Mouse (Mus musculus) induced T-regulatory cell, adult 2 months (primary cell): ENCODE results near the gene Fbxw10.

Experiments
- DNase-seq: peaks from one replicate; pipeline ENCODE4 v3.0.0-alpha.2; 2012; ENCODE audit warnings: low read depth

The Fbxw10 gene

DNA sequence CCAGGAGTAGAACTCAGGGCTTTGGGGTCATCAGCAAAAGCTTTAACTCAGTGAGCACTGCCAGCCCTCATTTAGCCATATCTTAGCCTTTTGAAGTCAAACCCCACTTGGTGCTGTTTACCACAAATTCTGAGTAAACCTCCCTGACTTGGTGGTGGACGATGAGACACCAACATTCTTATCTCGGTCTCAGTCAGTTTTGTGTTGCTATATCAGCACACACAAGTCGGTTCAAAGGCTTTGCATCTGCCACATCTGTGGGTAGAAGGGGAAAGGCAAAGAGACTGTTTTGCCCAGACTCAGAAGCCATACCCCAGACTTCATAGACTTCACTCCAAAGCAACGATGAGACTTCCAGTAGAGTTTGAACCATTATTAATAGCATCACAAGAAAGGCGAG, 2.3 kb upstream of the Fbxw10 start:
- no peak for DNase-seq

DNA sequence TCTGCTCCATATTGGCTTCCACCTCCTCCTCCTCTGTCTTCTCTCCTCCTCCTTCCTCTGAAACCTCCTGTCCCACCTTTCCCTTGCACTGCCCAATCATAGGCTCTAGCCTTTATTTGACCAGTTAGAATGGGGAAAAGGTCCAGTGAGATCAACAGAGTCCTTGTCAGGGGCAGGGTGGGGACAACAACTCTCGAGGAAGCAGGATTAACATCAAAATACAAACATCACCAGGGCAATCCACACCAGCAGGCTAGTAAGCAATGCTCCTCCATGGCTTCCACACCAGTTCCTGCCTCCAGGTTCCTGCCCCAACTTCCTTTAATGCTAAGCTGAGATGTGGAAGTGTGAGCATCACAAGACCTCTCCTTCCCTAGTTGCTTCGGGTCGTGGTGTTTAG, 1.1 kb upstream of the Fbxw10 start:
- DNase-seq = no peak

DNA sequence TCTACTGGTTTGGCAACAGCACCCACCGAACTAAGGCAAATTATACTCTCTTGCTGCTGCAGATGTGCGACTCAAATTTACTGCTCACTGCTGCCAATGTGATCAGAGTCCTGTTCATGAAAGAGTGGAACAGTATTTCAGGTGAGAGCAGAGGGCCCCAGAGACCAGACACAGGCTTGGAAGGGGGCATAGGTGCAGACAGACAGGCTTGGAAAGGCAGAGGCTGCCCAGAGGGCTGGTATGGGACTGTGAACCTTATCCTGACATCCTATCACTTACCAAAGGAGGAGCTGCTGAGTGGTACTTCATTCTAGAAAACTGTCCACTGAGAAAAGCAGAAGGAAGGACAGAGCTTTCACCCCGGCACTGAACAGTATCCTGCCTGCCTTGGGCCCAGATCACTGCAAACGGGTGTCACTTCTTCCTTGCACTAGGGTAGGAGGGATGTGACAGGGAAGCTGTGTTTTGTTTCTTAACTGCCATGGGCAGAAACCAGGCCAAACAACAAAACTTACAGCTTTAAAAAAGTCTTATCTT, 854 bp downstream of the Fbxw10 start:
- no peak for DNase-seq

DNA sequence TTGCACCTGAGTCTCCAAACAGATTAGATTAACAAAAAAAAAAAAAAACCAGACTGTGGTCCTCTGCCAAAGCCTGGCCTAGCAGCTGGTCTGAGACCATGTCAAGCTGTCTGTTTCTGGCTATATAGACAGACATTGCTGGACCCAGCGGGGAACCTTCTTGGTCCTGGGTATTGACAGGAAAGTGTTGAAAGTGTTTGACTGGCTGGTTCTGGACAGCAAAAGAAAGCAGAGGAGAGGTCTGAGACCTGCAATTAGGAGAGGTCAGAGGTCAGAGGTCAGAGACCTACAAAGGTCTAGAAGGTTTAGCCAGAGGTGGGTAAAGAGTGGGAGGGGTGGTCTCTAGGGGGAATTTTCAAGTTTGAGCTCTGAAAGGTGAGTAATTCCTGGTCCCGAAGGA, 1.4 kb downstream of the Fbxw10 start:
- DNase-seq = no peak

DNA sequence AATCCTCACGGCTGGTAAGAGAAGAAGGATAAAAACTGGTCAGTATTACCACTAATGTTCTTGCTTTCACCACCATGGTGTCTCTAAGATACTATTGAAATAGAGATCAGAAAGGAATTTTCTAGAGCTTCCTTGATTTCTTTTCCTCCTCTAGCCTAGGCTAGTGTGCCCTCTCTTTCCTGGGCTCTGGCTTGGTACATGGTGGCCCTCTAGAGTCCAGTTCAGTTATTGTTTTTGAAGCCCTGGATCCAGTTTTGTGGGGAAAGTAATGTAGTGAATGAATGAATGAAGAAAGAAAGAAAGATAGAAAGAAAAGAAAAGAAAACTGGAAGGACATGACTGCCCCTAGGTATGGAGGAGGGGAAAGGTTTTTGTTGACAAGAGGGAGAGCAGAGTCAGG, 4.3 kb downstream of the Fbxw10 start:
- peak; percentile 13 for DNase-seq

DNA sequence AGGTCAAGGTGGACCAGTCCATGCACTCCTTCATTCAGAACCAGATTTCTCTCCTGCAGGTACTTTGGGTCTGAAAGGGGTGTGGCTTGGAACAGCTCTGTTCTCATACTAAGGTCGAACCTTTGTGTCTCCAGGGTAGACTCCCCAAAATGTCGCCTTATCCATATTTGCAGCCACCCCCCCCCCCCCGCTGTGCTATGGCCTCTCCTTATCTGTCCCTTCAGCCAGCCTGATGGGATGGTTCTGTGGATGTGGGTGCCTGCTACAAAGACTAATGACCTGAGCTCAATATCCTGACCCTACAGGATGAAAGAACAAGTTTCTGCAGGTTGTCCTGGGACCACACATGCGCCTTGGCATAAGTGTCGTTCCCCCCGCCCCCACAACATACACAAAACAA, 6.5 kb downstream of the Fbxw10 start:
- DNase-seq = no peak

DNA sequence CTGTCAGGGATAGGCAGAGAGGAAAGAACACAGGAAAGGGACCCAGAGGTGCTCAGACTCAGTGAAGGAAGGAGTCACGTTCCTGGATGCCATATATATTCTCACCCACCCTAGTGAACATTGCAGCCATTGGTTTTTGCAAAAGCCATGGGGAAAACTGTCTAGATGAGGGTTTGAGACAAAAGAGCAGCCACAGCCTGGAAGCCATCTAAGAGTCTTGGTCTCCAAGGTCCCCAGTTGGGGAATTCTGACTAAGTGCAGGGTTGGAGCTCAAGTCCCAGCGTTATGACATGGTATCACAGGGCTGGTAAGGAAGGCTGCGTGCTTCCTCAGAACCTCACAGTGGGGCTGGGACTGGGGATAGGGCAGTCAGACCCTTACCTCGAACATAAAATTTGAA, 18.7 kb downstream of the Fbxw10 start:
- DNase-seq = no peak

DNA sequence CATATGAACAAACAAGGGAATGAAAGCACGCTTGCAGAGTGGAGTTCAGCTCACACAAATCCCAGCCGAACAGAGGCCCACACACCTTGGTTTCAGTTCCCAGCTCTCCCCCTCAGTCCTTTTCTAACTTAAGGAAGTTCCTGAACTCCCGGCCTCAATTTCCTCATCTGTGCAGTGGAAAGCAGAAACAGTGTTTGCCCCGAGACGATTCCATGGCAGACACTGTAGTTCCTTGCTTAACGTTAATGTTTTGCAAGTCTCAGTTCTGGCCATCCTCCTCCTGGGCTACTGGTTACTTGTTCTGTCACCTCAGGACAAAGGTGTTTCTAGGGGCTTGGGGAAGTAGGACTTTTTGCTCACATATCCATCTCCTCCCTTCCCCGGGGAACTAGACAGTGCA, 19.8 kb downstream of the Fbxw10 start:
- DNase-seq = no peak

DNA sequence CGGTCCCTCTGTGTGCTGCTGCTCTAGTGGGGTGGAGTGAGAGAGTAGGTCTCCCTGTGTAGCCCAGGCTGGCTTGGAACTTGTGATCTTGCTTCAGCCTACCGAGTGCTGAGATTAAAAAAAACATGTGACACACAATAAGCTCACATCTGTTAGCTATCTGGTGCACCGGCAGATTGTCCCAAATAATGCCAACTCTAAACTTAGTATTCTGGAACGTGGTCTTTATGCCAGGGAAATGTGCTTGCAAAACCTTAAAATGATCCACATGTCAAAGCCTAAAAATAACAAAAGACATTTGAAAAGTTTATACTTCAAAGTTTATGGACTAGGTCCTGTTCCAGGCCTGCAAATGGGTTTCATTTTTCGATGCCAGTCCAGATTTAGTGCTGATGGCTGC, 22.3 kb downstream of the Fbxw10 start:
- no peak for DNase-seq

DNA sequence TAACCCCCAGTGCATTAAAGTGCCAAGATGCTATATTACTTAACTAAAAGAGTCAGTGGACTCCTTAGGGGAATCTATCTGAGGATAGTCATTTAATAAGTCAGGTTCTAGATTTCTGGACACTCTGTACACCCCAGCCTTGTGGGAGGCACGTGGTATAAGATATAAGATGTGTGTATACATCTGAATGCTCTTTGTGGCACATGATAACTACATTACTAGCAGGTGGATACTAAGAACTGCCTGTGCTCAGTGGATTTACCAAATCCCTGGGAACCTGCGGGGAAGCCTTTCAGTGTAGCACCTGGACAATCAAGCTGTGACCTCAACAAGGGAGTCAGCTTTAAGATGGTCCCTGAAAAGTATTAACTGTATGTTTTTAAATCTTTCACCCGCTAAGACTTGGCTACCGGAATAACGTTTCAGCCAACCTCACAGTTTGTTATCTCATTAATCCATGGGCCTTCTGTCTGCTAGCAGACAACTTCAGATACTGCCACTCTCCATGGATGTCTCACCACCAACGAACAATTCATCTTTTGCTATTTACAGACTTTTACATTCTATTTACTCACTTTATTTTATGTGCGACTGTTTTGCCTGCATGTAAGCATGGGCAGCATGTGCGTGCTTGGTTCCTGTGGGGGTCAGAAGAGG, 23.0 kb downstream of the Fbxw10 start:
- DNase-seq = no peak

DNA sequence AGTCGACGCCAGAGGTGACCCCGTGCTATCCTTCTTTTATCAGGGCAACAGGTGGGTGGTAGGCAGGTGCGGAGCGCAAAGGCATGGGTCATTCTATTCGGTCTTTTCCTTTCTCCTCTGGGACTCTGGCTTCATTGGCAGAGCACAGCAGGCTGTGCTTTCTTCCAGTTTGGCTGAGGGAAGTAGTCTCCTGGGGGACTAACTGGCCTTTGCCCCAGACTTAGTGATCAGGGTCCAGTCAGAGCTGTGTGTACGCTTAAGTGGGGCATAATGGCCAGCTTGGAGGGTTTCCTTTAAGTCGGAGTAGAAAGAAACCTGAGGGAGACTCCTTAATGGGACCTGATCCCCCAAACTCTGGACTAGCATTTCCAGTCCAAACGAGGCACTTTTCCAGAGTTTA, 26.6 kb downstream of the Fbxw10 start:
- DNase-seq = no peak

DNA sequence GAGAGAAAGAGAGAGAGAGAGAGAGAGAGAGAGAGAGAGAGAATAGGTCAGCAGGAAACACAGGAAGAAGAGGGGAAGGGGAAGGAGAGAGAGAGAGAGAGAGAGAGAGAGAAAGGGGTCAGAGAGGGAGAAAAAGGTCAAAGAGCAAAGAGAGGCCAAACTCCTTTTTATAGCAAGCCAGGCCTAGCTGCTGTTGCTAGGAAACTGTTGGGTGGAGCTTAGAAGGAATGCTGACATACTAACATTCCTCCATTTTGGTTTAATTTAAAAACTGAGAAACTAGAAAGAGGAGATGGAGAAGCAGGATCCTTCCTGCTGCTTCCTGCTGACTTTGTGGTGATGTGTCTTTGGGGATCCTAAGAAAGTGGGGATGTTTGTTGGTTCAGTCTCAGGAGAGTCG, 28.8 kb downstream of the Fbxw10 start:
- DNase-seq = peak; percentile 38

DNA sequence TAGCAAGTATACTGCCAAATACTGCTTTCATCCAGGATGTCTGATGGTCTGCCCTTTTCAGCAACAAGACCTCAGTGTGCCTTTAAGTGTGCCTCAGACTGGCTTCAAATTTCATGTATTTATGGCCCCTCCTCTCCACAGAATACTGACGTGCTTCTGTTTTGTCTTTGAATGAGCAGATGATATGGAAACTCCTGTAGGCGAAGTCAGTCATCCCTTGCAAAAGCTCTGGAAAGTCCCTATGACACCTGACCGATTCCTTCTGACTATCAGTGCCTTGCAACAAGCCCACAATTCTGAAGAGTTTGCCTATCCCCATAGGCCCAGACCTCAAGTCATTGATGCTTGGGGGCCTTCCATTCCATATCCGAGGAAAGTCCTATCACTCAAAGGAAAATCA, 29.6 kb downstream of the Fbxw10 start:
- peak; percentile 63 for DNase-seq

DNA sequence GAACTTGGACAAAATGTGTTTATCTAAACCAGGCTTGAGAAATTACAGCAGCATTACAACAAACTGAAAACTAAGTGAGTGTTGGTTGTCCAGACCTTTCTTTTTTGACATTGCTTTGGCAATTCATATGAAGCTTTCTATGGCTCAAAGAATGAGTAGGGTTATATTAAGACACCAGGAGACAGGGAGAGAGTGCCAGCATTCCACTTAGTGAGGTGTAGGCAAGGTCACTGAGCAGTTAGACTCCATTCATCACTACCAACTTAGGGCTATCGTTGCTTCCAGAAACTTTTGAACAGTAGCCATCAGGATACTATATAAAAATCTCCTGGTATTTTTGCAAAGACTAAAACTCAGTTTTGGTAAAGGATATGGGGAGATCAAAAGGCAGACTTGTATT, 30.5 kb downstream of the Fbxw10 start:
- DNase-seq = no peak

DNA sequence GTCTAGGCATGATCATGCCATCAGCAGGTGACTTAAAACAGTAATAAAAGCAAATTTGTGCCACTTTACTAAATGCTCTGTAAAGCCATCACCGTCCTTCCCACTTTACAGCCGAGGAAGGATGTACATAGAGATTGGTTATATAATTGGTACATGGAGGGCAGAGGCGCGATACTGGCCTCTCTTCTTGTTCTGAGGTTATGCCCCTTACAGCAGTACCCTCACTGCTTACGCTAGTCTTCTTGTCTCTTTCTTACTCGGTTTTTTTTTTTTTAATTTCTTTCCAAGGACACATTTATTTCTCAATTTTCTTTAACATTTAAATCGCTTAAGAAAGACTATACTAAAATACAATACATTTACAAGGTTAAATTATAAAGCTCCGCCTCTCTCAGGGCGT, 31.9 kb downstream of the Fbxw10 start:
- DNase-seq = no peak

DNA sequence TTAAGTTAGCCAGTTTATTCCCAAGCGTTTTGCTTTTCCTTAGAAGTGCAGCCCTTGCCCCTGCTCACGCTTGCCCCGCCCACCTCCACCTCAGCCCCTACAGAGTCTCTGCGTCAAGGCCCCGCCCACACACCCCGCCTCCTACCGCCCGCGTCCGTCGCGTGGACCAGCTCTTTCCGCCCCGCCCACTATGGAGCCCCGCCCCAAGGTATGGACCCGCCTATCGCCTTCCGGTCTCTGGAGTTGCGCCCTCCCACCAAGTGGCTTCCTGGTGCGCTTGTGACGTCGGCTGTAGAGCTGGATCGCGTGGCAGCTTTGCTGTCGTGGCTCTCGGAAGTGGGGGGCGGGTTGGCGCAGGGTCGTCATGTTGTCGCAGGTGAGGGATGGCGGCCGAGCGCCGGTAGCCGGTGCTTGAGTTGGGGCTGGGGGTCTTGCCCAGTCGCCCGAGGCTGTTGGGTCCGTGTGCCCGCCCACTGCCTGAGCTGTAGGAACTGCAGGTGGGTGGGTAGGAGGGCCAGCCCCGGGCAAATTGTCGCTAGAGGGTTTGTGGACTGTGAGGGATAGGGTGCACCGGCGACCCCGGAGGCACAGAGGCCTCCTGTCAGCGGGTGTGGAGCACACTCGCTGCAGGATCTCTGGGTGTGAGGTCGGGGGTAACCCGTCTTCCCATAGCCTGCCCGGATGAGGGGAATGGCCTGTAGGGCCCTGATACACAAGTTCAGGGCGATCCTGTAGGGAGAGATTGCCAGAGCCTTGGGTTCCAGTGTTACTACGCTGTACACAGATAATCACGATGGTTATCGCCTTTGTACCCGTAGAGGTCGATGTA, 32.6 kb downstream of the Fbxw10 start, which contains the start of gene Tvp23b:
TSS of gene Tvp23b (plus strand) at position 236 of the 829 bp plus-strand sequence.
- DNase-seq = peak; percentile 100

DNA sequence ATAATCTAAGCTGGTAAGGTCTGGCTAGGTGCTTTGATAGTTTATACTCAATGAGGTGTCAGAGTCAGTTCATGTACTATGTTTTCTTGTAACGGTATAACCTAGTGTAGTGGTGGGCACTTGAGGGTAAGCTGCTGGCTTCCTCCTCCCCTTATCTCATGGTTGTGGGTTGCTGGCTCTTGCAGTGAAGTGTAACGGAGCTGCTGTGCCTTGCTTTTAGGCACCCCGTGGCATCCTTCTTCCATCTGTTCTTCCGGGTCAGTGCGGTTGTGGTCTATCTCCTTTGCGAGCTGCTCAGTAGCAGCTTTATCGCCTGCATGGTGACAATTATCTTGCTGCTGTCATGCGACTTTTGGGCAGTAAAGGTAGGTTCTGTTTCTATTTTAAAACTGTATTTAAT, 36.5 kb downstream of the Fbxw10 start:
- DNase-seq = no peak

DNA sequence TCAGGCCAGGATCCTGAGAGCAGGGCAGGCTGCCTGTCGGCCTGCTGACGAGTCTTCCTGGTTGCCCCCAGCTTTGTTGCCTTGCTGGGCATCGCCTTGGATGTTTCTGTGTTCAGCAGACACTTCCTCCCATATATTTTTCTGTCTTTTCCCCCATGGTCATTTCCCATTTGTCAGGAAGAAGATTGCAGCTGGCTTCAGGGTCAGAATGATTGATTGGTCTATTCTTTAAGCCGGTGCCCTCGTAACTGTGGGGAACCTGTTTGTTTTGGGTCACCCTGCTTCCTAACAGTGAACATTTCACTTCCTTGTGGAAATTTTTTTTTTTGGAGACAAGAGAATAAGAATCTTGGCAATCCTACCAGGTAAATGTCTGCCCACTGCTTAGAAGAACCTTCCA, 38.5 kb downstream of the Fbxw10 start:
- DNase-seq = no peak

DNA sequence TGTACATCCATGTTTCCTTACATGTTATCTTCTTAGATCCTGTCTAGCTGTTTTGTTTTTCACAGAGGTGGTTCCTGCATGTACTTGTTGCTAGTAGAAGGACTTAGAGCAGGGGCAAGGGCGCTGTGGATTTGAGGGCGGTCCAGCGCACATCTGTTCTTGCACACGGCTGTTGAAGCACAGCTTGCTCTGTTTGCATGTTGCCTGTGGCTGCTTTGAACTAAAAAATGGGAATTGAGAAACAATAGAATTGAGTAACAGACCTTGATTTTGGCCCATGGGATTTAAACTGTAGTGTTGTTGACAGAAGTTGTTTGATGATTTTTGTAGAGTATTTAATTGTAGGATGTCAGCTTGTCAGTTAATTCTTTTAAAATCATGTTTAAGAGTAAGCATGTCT, 43.9 kb downstream of the Fbxw10 start:
- DNase-seq = no peak

DNA sequence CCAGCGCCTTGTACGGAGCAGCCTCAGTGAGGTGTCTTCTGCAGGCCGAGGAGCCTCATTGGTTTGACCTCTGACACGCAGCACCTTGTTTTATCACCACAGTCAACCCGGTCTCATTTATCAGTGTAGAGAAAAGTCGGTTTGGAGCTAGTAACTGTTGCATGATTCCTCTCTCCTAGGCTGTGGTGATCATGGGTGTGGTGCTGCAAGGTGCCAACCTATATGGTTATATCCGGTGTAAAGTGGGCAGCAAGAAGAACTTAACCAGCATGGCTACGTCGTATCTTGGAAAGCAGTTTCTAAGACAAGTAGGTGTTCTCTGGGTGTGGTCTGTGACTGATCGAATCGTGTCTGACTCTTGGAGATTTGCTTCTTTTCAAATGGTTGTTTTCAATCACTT, 44.9 kb downstream of the Fbxw10 start:
- no peak for DNase-seq

DNA sequence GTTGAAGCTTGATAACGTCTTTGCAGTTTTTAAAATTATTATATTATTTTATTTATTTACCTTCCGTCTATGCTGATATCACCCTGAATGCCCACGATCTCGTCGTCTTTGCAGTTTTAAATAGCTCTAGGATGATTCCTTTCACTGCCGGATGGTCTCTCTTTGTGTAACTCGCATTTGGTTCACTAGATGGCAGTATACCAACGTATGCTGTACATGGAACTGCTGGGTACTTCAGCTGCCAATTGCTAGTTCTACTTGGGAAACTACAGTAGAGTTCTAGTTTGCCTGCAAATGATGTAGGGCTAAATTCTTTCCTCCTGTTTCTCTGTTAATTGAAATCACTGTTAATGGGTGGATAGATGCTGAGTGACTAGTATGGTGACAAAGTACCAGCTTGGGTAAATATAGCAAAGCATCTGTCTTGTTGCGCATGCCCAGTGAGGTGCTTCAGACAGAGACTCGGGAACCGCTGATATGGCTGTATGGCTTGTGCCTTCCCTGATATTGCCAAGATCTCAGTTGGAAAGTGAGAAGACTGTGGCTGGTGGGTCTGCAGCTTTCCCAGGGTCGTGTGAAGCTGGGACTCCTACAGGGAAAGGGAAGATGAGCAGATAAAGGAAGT, 54.9 kb downstream of the Fbxw10 start:
- peak; percentile 79 for DNase-seq

DNA sequence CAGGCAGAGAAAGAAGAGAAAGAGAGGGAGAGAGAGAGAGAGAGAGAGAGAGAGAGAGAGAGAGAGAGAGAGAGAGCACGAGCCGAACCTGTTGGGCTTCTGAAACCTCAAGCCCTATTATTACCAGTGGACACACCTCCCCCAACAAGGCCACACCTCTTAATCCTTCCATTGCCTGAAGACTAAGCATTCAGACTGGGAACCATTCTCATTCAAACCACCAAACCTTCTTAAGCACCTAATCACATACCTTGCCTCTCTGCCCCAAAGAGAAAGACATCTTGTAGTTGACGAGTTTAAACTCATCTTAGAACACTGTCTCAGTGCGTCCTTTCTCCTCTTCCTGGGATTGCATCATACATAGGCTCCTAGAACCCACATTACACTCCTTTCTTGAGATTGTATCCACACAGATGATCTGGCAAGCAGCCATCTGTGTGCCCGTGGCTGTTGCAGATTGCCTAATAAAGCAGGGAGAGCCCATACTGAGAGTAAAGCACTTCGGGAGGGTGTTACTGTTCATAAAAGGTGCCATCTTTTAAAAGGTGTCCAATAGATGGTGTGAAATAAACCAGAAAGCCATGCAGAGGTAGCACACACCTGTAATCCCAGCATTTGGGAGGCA, 57.1 kb downstream of the Fbxw10 start:
- DNase-seq = no peak
